Mouse (Mus musculus) lung, postnatal 0 days (tissue): ENCODE results near the gene Olfr5. TPM values are rescaled to one million over a fixed set of nuclear protein-coding genes. Genes with fewer than 3 reads are reported as not detected.

ENCODE experiments used
- ATAC-seq: fragments of 200-750 bp; cut with Nextera tagmentation; 2 replicates; pipeline ENCODE4 v1.8.0; 2017; ENCODE audit warnings: moderate library complexity
- DNase-seq: peaks from one replicate; pipeline ENCODE4 v3.0.0-alpha.2; 2016; ENCODE audit warnings: low spot score
- H3K27ac ChIP-seq: fragments of 300-500 bp; sonication (generic); 2 replicates; pipeline ENCODE4 v1.5.1; 2014; ENCODE audit warnings: antibody characterized with exemption, mild to moderate bottlenecking, low read length, mixed read lengths
- H3K27me3 ChIP-seq: fragments of 300-500 bp; sonication (generic); replicated peaks from 2 replicates; pipeline ENCODE4 v1.6.1; 2014; ENCODE audit warnings: low read length, mixed read lengths; ENCODE audit not compliant: insufficient read depth
- H3K36me3 ChIP-seq: fragments of 300-500 bp; sonication (generic); 2 replicates; pipeline ENCODE4 v1.6.1; 2014; ENCODE audit warnings: low read length, mixed read lengths; ENCODE audit not compliant: insufficient read depth
- H3K4me1 ChIP-seq: fragments of 300-500 bp; sonication (generic); 2 replicates; pipeline ENCODE4 v1.6.1; 2014; ENCODE audit warnings: antibody characterized with exemption, low read depth, low read length, mixed read lengths; ENCODE audit not compliant: insufficient read depth
- H3K4me2 ChIP-seq: fragments of 300-500 bp; sonication (generic); replicated peaks from 2 replicates; pipeline ENCODE4 v1.6.1; 2014; ENCODE audit warnings: low read depth, mild to moderate bottlenecking, low read length, moderate library complexity, mixed read lengths
- H3K4me3 ChIP-seq: fragments of 300-500 bp; sonication (generic); 2 replicates; pipeline ENCODE4 v1.5.1; 2014; ENCODE audit warnings: low read depth, low read length
- H3K9ac ChIP-seq: fragments of 300-500 bp; sonication (generic); replicated peaks from 2 replicates; pipeline ENCODE4 v1.6.1; 2014; ENCODE audit warnings: low read depth, mild to moderate bottlenecking
- H3K9me3 ChIP-seq: fragments of 300-500 bp; sonication (generic); 2 replicates; pipeline ENCODE4 v1.6.1; 2016; ENCODE audit warnings: low read length, mixed read lengths
- CTCF ChIP-seq: IDR thresholded peaks from 2 replicates; pipeline ENCODE4 v1.5.1; 2016; ENCODE audit warnings: antibody characterized with exemption, mild to moderate bottlenecking
- EP300 ChIP-seq: IDR thresholded peaks from 2 replicates; pipeline ENCODE4 v1.6.1; 2016; ENCODE audit warnings: antibody characterized with exemption, mild to moderate bottlenecking, control low read depth
- WGBS: fragments of 180-500 bp; shearing (Covaris S2); extraction: QIAGEN DNeasy Blood & Tissue Kit; methylation state at CpG from one replicate; pipeline ENCODE4 v1.1.7; 2014; 5-methylcytosine and 5-hydroxymethylcytosine counted together
- polyA plus RNA-seq: library from polyadenylated mRNA; unstranded; fragments of >200 nt; fragmentation: Nextera tagmentation; extraction: Ambion mirVana; gene quantifications from 2 replicates; pipeline ENCODE4 v1.2.1, GENCODE M21; 2015

Olfr5 gene
- polyA plus RNA-seq: not detected in 2 replicates

DNA sequence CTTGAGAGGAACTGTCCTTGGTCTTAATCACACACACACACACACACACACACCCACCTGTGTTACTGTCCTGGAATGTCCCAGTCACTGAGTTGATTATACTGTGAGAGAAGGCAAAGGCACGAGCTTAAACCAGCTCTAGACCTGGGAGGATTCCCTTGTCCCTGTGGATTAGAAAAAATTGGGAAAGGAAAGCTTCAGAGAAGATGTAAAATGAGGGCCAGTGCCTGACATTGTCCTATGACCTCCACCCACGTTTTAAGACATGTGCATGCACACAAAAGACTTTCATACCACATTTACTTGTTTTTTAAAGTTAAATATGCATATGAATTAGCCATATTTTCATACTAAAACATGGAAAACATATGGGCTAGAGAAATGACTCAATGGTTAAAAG lies at the start of gene Olfr5:
Olfr5 (minus strand) TSS at position 101 of the 400 bp plus-strand sequence.
- ATAC-seq (no peak), DNase-seq (no peak)
- Histone ChIP-seq H3K36me3 (no peaks in the 10 kb centered on the region), H3K4me3 (no peak within 1 kb of the TSS), H3K9ac (no peak within 1 kb of the TSS), H3K4me1 (no peaks in the 10 kb centered on the region), H3K9me3 (no peaks in the 10 kb centered on the region), H3K27me3 (no peaks in the 10 kb centered on the region), H3K27ac (no peak within 1 kb of the TSS), H3K4me2 (no peak within 1 kb of the TSS)
- TF ChIP-seq CTCF (no peak), EP300 (no peak)
- WGBS: 11% methylated on average over 2 of the region's 2 CpGs

DNA sequence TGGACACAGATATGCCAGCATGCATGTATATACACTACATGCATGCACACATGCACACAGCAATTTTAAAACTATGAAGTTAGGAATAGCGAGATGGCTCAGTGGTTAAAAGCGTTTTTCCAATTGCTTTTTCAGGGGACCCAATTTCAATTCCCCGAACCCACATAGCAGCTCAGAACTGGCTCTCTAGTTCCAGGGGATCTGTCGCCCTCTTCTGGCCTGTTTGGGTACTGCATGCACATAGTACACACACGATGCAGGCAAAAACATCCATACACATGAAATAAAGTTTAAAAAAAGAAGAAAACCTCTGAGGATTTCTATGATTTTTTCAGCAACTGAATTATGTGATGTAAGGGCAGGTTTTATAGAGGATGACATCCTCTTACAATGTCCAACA lies 39.4 kb upstream of the Olfr5 start:
- TF ChIP-seq EP300 (no peak), CTCF (peak; percentile 32; the same call in 1 of the 2 replicates)
- H3K36me3 ChIP-seq: no peaks in the 10 kb centered on the region
- no peak overlapping the region for H3K27ac ChIP-seq
- no peaks in the 10 kb centered on the region for H3K27me3 ChIP-seq
- H3K9ac ChIP-seq: no peak overlapping the region
- no peak overlapping the region for H3K4me2 ChIP-seq
- ATAC-seq: no peak
- H3K4me1 ChIP-seq: no peaks in the 10 kb centered on the region
- no peak overlapping the region for H3K4me3 ChIP-seq
- WGBS: 61% methylated on average over 5 of the region's 5 CpGs
- no peak for DNase-seq
- H3K9me3 ChIP-seq: 0 out of 2 replicates have a peak, but pooled peaks cover 3% of the 10 kb centered on the region

DNA sequence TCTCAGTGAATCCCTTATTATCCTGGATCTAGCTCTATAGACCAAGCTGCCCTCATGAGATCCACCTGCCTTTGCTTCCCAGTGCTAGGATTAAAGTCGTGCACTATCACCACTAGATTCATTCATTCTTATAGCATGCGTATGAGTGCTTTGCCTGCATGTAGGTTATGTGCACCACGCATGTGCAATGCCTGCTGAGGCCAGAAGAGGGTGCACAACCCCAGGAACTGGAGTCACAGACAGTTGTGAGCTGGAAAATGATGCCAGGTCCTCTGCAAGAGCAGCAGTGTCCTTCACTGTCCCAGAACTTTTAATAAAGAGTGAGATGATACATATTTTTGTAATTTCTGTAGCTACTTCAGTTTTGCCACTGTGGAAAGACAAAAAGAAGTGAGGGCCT lies 38.3 kb upstream of the Olfr5 start:
- Histone ChIP-seq H3K27ac (no peak overlapping the region), H3K4me3 (no peak overlapping the region), H3K4me1 (no peaks in the 10 kb centered on the region), H3K9ac (no peak overlapping the region), H3K4me2 (no peak overlapping the region), H3K9me3 (0 out of 2 replicates have a peak, but pooled peaks cover 3% of the 10 kb centered on the region), H3K36me3 (no peaks in the 10 kb centered on the region), H3K27me3 (no peaks in the 10 kb centered on the region)
- DNase-seq (no peak), ATAC-seq (no peak)
- no peak for TF ChIP-seq EP300
- 0 out of 2 replicates have a peak, but pooled peaks have one; percentile 7 for TF ChIP-seq CTCF
- WGBS: 52% methylated on average over 3 of the region's 3 CpGs

DNA sequence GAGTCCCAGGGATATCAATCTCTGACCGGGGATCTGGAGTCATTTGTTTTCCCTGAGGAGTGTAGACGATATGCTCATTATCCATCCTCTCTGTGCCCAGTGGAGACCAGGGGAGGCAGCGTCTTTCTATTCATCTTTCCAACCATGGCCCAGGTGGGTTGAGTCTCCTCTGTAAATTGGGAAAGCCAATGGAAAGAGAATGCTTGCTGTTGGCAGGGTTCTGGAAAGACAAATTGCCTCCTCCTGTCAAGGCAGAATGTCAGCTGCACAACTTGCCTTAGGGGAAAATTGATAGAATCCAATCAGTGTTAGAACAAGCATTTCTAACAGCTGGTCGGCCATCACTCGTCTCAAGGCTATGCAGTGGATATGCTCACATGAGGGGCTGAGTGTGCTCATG lies 36.1 kb upstream of the Olfr5 start, which contains the start of gene Olfr1349:
Olfr1349 (minus strand) TSS at position 101 of the 400 bp plus-strand sequence.
- Histone ChIP-seq H3K4me2 (no peak within 1 kb of the TSS), H3K36me3 (no peaks in the 10 kb centered on the region), H3K9me3 (0 out of 2 replicates have a peak, but pooled peaks cover 3% of the 10 kb centered on the region), H3K4me1 (no peaks in the 10 kb centered on the region), H3K9ac (no peak within 1 kb of the TSS), H3K4me3 (no peak within 1 kb of the TSS), H3K27me3 (no peaks in the 10 kb centered on the region), H3K27ac (no peak within 1 kb of the TSS)
- DNase-seq (no peak), ATAC-seq (no peak)
- no peak for TF ChIP-seq CTCF
- no peak for TF ChIP-seq EP300
- WGBS: 73% methylated on average over 5 of the region's 5 CpGs

DNA sequence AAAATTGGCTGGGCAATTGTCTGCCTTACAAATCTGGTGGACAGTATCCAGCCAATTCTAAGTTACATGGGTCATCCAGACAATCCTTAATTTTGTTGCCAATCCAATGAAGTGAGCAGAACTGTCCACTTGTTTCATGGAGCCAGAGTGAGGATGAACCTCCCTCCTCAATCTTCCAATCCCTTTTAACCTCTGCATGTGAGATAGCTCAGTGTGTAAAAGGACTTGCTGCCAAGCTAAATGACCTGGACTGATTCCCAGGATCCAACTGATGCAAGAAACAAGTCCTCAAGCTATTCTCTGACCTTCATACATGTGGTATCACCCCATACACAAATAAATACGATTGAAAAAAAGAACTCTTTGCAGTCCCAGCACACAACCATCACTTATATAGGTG lies 34.9 kb upstream of the Olfr5 start:
- Histone ChIP-seq H3K9ac (no peak overlapping the region), H3K4me1 (no peaks in the 10 kb centered on the region), H3K27ac (no peak overlapping the region), H3K9me3 (0 out of 2 replicates have a peak, but pooled peaks cover 3% of the 10 kb centered on the region), H3K36me3 (no peaks in the 10 kb centered on the region), H3K27me3 (no peaks in the 10 kb centered on the region), H3K4me3 (no peak overlapping the region), H3K4me2 (no peak overlapping the region)
- ATAC-seq (no peak), DNase-seq (no peak)
- TF ChIP-seq CTCF (no peak), EP300 (no peak)
- WGBS: 9% methylated on average over 1 of the region's 1 CpGs

DNA sequence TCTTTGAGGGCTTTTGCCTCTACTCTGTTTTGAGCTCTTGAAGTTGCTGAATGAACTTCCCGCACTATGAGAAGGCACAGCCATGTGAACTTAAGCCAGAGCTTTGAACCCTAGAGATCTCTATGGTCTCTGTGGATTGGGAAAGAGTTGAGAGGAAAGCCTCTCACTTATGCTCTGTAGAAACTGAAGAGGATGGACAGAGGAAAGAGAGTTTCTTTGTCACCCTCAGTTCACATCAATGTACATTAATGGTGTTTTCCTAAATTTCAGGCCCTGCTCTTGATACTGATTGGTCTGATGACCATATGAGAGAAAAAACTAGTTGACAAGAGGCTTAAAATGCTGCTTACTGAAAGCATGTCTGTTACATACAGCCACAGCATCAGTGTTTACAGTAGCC lies 21.9 kb upstream of the Olfr5 start, which contains the start of gene Olfr1348:
Olfr1348 (minus strand) TSS at position 101 of the 400 bp plus-strand sequence.
- TF ChIP-seq CTCF (no peak), EP300 (no peak)
- 95% methylated on average over 1 of the region's 1 CpGs for whole genome bisulfite sequencing
- no peak within 1 kb of the TSS for H3K27ac ChIP-seq

More for the DNA sequence above, 21.9 kb upstream of the Olfr5 start, which contains the start of gene Olfr1348:
- DNase-seq (no peak), ATAC-seq (no peak)
- Histone ChIP-seq H3K9ac (no peak within 1 kb of the TSS), H3K27me3 (no peaks in the 10 kb centered on the region), H3K4me2 (no peak within 1 kb of the TSS), H3K4me3 (no peak within 1 kb of the TSS), H3K4me1 (no peaks in the 10 kb centered on the region), H3K9me3 (no peaks in the 10 kb centered on the region), H3K36me3 (no peaks in the 10 kb centered on the region)
